Mouse (Mus musculus) hindbrain, postnatal 0 days (tissue): ENCODE results near the gene Rps18. TPM values are rescaled to one million over a fixed set of nuclear protein-coding genes. Genes with fewer than 3 reads are reported as not detected.
A peak's percentile ranks its signal among the peaks of the same experiment; 100 is the strongest.

Experiments used
- ATAC-seq: fragments of 200-750 bp; cut with Nextera tagmentation; 2 replicates; pipeline ENCODE4 v1.8.0; 2017; ENCODE audit warnings: mild to moderate bottlenecking, moderate TSS enrichment, moderate library complexity
- DNase-seq: peaks from one replicate; pipeline ENCODE4 v3.0.0-alpha.2; 2015; ENCODE audit warnings: low spot score
- H3K27ac ChIP-seq: fragments of 300-500 bp; sonication (generic); 2 replicates; pipeline ENCODE4 v1.5.1; 2014; ENCODE audit warnings: mild to moderate bottlenecking
- H3K27me3 ChIP-seq: fragments of 300-500 bp; sonication (generic); 2 replicates; pipeline ENCODE4 v1.6.1; 2014; ENCODE audit warnings: low read length, mixed read lengths; ENCODE audit not compliant: insufficient read depth
- H3K36me3 ChIP-seq: fragments of 300-500 bp; sonication (generic); 2 replicates; pipeline ENCODE4 v1.6.1; 2014; ENCODE audit warnings: low read length, mixed read lengths; ENCODE audit not compliant: insufficient read depth
- H3K4me1 ChIP-seq: fragments of 300-500 bp; sonication (generic); 2 replicates; pipeline ENCODE4 v1.6.1; 2014; ENCODE audit warnings: antibody characterized with exemption, low read length, mixed read lengths; ENCODE audit not compliant: insufficient read depth
- H3K4me2 ChIP-seq: fragments of 300-500 bp; sonication (generic); 2 replicates; pipeline ENCODE4 v1.6.1; 2014; ENCODE audit warnings: low read depth, mild to moderate bottlenecking, low read length, moderate library complexity, mixed read lengths
- H3K4me3 ChIP-seq: fragments of 300-500 bp; sonication (generic); 2 replicates; pipeline ENCODE4 v1.5.1; 2014; ENCODE audit warnings: low read length
- H3K9ac ChIP-seq: fragments of 300-500 bp; sonication (generic); replicated peaks from 2 replicates; pipeline ENCODE4 v1.6.1; 2014; ENCODE audit warnings: mild to moderate bottlenecking, low read length, moderate library complexity, mixed read lengths
- H3K9me3 ChIP-seq: fragments of 300-500 bp; sonication (generic); 2 replicates; pipeline ENCODE4 v1.6.1; 2016; ENCODE audit warnings: low read length, mixed read lengths
- CTCF ChIP-seq: IDR thresholded peaks from 2 replicates; pipeline ENCODE4 v1.5.1; 2016; ENCODE audit warnings: antibody characterized with exemption, control low read depth, low read depth
- WGBS: fragments of 180-500 bp; shearing (Covaris S2); extraction: QIAGEN DNeasy Blood & Tissue Kit; methylation state at CpG from one replicate; pipeline ENCODE4 v1.1.7; 2014; 5-methylcytosine and 5-hydroxymethylcytosine counted together
- polyA plus RNA-seq: library from polyadenylated mRNA; unstranded; fragments of >200 nt; fragmentation: Nextera tagmentation; extraction: Ambion mirVana; gene quantifications from 2 replicates; pipeline ENCODE4 v1.2.1, GENCODE M21; 2015
- total RNA-seq: library from RNA; depleted of rRNA; stranded (reverse); fragments of >200 nt; gene quantifications from 2 replicates; pipeline ENCODE4 v1.2.3, GENCODE M21; 2014

The Rps18 gene
- total and polyA plus RNA-seq, 2 experiments from 2014 or later, result 918 to 1,309 TPM

- peak; percentile 70 for TF ChIP-seq CTCF
- Histone ChIP-seq H3K9me3 (no peaks in the 10 kb centered on the region), H3K9ac (peak within 1 kb of the TSS; percentile 86), H3K27ac (peak within 1 kb of the TSS; percentile 90), H3K4me3 (peak within 1 kb of the TSS; percentile 89), H3K4me1 (no peaks in the 10 kb centered on the region), H3K27me3 (no peaks in the 10 kb centered on the region), H3K36me3 (peaks cover 16% of the 10 kb centered on the region), H3K4me2 (peak within 1 kb of the TSS; percentile 100)
- ATAC-seq (peak; percentile 92), DNase-seq (peak; percentile 98)
- under 1% methylated on average over 75 of the region's 80 CpGs for WGBS
Measured at GRCm38 (mm10) chr17:33929371-33930279, 26.2 kb downstream of the Rps18 start, which contains the start of gene Rgl2. Gene Rgl2, plus strand, starts transcription at chr17:33929543.

GRCm38 (mm10) chr17:33928251-33928947 lies 27.4 kb downstream of the Rps18 start:
- H3K27ac ChIP-seq, result no peak overlapping the region
- peak overlapping the region; percentile 89 for H3K4me3 ChIP-seq
- TF ChIP-seq CTCF, result no peak
- WGBS, result 62% methylated on average over 21 of the region's 21 CpGs
- no peaks in the 10 kb centered on the region for H3K27me3 ChIP-seq
- no peak for DNase-seq
- peak overlapping the region; percentile 86 for H3K9ac ChIP-seq
- no peaks in the 10 kb centered on the region for H3K9me3 ChIP-seq
- no peak for ATAC-seq
- H3K36me3 ChIP-seq, result peaks cover 12% of the 10 kb centered on the region; the same call in 1 of the 2 replicates
- H3K4me1 ChIP-seq, result no peaks in the 10 kb centered on the region
- H3K4me2 ChIP-seq, result peak overlapping the region; percentile 100

- no peak overlapping the region for H3K9ac ChIP-seq
- ATAC-seq (no peak), DNase-seq (no peak)
- H3K4me3 ChIP-seq, result no peak overlapping the region
- peaks cover 7% of the 10 kb centered on the region; the same call in 1 of the 2 replicates for H3K36me3 ChIP-seq
- no peaks in the 10 kb centered on the region for H3K27me3 ChIP-seq
- H3K9me3 ChIP-seq, result no peaks in the 10 kb centered on the region
- no peak overlapping the region for H3K27ac ChIP-seq
- no peak overlapping the region for H3K4me2 ChIP-seq
- 75% methylated on average over 17 of the region's 17 CpGs for WGBS
- TF ChIP-seq CTCF, result no peak
- H3K4me1 ChIP-seq, result no peaks in the 10 kb centered on the region
Measured at GRCm38 (mm10) chr17:33926207-33926932, 29.4 kb downstream of the Rps18 start.

- WGBS, result 84% methylated on average over 21 of the region's 21 CpGs
- Histone ChIP-seq H3K27me3 (no peaks in the 10 kb centered on the region), H3K9me3 (no peaks in the 10 kb centered on the region), H3K4me1 (no peaks in the 10 kb centered on the region), H3K27ac (no peak overlapping the region), H3K9ac (no peak overlapping the region), H3K4me3 (no peak overlapping the region), H3K36me3 (peaks cover 7% of the 10 kb centered on the region; the same call in 1 of the 2 replicates), H3K4me2 (no peak overlapping the region)
- peak; percentile 21; the same call in 1 of the 2 replicates for TF ChIP-seq CTCF
- ATAC-seq, result no peak
- DNase-seq, result no peak
Measured at GRCm38 (mm10) chr17:33925406-33926116, 30.2 kb downstream of the Rps18 start.

GRCm38 (mm10) chr17:33924577-33925283 lies 31.1 kb downstream of the Rps18 start:
- H3K4me1 ChIP-seq, result no peaks in the 10 kb centered on the region
- no peak overlapping the region for H3K4me2 ChIP-seq
- ATAC-seq, result no peak
- TF ChIP-seq CTCF, result peak; percentile 72
- no peaks in the 10 kb centered on the region for H3K9me3 ChIP-seq
- H3K9ac ChIP-seq, result no peak overlapping the region
- 77% methylated on average over 10 of the region's 10 CpGs for WGBS
- H3K36me3 ChIP-seq, result peaks cover 7% of the 10 kb centered on the region; the same call in 1 of the 2 replicates
- H3K27me3 ChIP-seq, result no peaks in the 10 kb centered on the region
- no peak overlapping the region for H3K4me3 ChIP-seq
- DNase-seq, result peak; percentile 53
- no peak overlapping the region for H3K27ac ChIP-seq
